Mouse (Mus musculus) hematopoietic stem cell, adult 5-6 weeks (primary cell): Measurements from ENCODE around the gene Zdhhc15. TPM values are rescaled to one million over a fixed set of nuclear protein-coding genes. Genes with fewer than 3 reads are reported as not detected.

Experiments
- total RNA-seq: library from RNA; stranded (forward); fragments of 172-1452, 232-1000 nt; gene quantifications from 2 replicates; pipeline ENCODE4 v1.2.3, GENCODE M21; 2017

Zdhhc15 gene
- total RNA-seq, 1 experiment from 2014 or later, result 9.1 TPM

Other genes with a start within 250 kb of the Zdhhc15 start
- gene Uprt, start 188.2 kb downstream of the Zdhhc15 start, total RNA-seq, result 11.3 and 15.8 TPM in 2 replicates
- gene Magee2, start 186.2 kb upstream of the Zdhhc15 start, total RNA-seq, result 1.3 TPM in 1 of 2 replicates, not detected in the other